Mouse (Mus musculus) 416B (cell line): ENCODE measurements around the gene Foxn3.
"Not testable (repeated sequence)": the region's sequence is repeated elsewhere in the genome, so short reads cannot be mapped to it uniquely, and the experiment has no call there.

ENCODE experiments used
- DNase-seq: peaks from one replicate; pipeline ENCODE4 v3.0.0; 2011; ENCODE audit warnings: low read depth

The Foxn3 gene

DNA sequence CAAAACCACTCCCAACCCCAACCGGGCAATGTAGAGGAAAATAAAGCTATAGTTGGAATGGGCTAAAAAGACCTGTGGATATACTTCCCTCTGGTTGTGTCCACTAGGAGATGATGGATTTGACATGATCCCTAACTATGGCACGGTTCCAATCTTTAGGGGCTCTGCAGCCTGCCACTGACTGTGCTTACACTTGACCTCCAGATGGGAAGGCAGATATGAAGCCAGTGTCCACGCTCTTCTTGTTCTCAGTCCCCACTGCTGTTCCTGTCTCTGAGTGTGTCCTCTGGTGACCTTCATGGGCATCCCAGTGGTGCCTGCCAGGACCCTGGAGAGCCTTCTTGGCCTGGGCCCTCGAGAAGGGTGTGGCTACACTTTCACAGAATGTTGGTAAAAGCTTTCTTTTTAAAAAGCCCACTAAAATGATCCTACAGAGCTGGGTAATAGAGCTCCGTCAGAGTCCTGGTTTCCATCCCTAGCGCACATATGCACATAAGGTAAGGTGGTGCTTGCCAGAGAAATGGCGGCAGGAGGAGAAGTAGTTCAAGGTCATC is 346.2 kb downstream of the Foxn3 start:
- DNase-seq = no peak

DNA sequence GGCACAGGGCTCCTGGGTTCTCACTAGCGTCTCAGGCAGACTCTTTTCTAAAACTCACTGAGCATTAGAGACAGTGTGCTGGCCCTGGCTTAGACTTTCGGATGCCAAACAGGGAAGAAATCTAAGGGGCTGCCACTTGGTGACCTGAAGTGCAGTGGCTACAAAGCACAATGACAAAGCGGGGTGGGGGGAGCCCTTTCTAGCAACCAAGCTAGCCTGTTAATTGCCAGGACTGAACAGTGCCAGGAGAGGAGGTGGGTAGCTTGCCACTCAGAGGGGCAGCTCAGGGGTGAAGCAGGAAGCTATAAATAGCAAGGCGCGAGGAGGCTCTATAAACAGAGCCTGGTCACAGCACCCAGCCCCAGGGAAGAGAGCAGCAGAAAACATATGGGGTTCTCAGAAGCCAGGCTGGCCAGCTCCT is 347.0 kb downstream of the Foxn3 start:
- DNase-seq = no peak

DNA sequence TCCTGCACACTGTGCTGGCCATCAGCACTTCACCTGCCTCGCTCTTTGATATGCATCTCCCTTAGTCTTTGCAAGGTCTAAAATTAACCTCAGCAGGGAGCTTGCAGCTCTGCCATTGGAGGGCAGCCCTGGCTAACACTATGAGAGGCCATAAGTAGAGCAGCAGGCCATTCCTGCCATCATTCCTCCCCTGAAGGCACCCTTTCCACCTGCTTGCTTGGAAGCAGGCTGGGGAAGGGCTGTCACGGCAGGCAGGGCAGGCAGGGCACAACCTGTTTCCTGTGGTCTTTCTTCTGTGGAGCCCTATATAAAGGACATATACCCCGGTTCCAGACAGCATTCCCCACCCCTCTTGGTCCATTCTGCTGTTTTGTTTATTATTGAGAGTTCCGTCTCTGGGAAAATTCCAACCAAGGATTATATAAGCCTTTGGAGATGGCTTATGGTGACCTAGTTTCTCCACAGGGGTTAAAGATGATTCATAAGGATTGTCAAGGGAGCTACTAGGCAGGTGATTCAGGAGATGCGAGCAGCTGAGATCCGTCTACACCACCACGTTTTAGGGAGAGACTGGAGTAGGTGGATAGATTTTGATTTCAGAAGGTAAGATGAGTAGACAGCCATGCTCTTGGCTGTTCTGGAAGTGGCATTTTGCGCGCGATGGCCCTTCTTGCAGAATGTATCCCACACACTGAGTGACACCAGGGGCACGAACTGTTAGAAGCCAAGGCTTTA is 347.7 kb downstream of the Foxn3 start:
- DNase-seq = no peak

DNA sequence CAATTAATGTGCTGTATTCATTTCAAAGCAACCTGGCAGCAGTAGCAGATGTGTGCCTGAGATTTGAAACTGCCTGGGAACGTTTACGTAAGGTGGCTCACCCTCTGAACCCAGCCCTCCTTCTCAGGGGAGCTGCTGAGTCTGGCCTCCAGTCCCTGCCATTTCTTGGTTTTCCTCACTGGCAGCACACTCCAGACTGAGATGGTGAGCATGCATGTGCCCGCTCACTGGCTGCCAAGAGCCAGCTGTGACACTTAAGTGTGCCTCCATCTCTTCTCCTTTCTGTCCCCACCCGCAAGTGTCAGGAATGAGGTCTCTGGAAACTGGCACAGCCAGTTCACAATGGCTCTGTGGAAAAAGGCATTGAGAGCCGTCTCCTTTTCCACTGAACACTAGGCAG is 349.3 kb downstream of the Foxn3 start:
- DNase-seq = no peak

GRCm38 (mm10) chr12:99213218-99213617 is 350.2 kb downstream of the Foxn3 start:
- no peak for DNase-seq

DNA sequence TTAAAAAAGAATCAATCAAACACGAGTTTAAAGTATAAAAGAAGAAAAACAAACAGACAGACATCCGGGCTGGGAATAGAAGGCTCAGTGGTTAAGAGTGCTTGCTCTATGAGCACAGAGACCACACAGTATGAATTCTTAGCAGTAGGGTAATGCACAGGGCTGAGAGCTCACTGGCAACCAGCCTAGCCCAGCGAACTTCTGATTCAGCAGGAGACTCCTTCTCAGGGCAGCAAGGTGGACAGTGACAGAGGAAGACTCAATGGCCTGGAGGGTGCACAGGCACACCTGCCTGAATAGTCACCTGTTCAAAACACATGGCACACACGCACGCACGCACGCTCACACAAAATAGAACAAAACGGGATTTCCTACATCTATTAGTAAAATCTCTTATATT is 353.6 kb downstream of the Foxn3 start:
- no peak for DNase-seq

GRCm38 (mm10) chr12:99208251-99208650 is 355.1 kb downstream of the Foxn3 start:
- no peak for DNase-seq

DNA sequence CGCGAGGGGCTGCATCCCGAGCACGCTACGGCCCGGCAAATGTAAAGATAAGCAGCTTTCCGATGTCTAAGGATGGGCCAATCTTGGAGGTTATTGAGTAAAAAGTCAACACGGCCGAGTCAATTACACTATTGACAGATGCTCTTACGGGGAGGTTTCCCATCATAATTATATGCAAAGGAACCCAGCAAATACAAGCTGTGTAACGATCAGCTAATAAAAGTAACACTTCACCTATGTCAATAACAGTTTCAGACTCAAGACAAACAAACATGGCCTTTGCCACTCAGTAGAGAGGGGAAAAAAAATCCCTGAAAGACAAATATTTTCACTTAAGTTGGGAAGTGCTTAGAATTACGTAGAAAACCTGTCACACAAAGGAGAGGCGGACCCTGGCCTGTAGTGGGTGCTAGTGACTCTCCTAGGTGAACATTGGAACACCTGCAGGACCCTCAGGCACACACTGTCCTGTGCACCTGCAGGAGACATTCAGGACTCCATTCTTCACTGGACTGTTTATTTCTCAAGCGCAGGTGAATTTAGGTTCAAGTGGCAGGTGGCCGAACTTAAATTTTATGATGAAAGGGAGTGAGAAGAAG is 356.3 kb downstream of the Foxn3 start:
- no peak for DNase-seq

DNA sequence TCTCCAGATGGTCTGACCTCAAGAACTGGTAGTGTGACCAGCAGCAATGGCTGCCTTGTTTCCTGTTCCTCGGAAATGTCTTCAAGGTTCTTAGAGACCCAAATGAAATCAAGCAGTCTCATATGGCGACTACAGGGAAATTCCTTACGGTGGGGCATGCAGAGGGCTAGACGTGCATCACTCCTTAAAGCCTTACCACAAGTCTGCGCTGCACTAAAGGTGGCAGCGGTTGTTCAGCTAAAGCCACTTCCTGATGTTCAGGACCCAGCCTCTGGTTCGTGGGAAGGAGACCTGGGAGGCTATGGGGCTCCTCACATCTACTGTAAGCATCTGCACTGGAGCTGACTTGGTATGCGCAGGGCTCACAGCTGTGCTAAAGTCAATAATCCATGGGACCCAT is 357.6 kb downstream of the Foxn3 start:
- peak; percentile 61 for DNase-seq

DNA sequence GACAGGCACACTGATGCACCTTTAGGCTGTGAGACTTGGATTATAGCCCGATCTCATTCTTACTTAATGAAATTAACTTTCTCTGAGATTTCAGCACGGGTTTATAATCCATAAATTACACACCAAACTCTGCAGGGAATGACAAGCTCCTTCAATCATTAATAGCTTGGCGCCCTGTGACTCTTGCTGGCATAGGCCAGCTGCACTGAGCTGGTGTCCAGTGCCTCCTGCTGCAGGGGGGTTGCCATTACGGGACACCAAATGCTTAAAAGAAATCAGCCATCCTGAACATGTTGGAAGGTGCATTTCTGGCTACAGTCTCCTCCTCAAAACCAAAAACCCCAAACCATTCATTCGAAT is 364.3 kb downstream of the Foxn3 start:
- no peak for DNase-seq

DNA sequence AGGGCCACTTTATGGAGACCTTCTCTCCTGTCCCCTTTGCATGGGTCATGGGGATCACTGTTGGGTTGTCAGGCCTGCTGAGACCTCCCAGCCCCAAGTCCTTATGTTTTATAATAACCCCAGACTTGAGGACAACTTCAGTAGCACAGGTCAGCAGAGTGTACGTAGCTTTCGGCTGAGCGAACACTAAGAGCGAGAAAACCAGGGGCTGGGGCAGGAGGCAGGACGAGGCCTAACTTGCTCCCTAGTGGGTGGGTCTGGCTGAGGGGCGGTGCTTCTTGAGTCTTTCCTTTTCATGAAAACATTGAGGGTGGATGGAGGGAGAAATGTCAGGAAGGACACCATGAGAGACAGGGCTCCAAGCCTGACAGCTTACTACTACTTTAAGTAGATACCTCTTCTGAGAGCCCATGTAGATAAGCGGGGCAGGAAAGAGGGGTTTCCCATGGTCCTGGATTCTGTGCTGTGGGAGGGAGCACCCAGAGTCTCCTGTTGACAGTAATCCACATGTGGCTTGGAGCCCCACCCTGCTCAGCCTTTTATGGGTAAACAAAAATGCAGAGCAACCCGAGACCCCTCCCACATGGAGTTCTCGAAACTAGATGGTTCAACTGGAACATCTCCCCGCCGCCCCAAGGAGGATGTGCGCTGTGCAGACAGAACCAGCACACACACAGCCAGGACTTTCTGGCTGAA is 364.8 kb downstream of the Foxn3 start:
- no peak for DNase-seq

- DNase-seq = no peak
Measured at GRCm38 (mm10) chr12:99197031-99197430, 366.4 kb downstream of the Foxn3 start.

DNA sequence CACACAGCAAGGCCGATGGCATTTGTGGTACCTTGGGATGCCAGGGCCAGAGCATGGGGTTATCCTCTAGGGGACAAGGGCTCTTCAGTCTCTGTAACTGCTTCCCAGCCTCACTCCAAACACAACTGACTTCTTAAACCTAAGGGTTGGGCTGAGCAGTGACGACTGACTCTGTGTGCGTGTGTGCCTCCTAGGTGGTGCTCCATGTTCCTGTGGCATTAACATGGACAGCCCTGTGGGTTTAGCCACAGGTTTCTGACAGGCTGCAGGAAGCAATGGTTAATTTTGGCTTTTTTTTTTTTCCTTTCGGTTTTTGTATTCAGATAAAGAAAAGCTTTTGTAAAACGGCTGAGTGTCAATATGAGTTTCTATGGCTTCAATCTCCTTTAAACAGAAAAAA is 367.7 kb downstream of the Foxn3 start:
- peak; percentile 39 for DNase-seq

DNA sequence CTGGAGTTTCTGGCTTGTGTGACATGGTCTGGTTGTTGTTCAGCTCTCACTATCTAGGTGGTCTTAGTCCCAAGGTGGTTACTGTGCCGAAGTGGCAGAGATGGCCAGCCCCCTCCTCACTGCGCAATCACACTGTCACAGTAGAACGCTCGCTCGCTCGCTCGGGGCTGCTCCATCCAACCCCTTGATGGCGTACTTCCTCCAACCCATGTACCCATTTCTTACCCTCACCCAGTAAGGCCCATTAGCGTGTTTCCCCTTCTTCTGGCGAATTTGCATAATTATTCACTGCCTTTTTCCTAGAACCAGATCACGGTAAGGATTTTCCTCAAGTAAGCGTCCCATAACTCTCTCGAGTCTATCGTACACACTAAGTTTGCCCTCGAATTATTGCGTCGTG is 369.3 kb downstream of the Foxn3 start:
- DNase-seq = not testable (repeated sequence)

DNA sequence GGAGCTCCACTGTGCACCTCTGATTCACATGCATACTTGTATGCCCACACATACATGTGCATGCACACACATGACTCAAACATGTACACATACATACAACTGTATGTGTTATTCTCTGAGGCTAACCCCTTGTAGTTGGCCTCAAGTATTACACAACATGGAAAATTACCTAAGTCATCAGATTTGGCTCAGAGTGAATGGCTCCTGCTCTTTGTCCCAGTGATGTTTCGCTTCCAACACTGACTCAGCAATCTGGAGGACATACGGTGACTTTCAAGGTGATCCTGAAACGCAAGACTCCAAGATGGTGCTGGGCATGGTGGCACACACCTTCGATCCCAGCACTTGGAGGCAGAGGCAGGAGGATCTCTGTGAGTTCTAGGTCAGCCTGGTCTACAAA is 375.7 kb downstream of the Foxn3 start:
- DNase-seq = peak; percentile 9

DNA sequence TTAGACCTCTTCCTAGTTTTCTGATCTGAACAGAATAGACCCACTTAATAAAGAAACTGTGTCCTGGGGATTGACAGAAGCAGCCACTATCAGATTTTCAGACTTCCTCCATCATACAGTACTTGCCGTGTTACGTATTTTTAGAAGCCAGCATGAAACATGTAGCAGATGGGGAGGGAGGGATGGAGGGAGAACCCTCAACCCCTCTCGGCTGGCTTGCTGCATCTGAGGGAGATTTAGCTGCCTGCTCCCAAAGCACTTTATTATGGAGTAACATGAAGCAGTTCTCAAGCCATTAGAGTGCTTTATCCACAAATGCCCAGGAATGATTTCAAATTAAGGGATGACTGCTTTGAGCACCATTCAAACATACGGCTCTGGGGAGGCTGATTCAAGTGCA is 377.1 kb downstream of the Foxn3 start:
- no peak for DNase-seq

DNA sequence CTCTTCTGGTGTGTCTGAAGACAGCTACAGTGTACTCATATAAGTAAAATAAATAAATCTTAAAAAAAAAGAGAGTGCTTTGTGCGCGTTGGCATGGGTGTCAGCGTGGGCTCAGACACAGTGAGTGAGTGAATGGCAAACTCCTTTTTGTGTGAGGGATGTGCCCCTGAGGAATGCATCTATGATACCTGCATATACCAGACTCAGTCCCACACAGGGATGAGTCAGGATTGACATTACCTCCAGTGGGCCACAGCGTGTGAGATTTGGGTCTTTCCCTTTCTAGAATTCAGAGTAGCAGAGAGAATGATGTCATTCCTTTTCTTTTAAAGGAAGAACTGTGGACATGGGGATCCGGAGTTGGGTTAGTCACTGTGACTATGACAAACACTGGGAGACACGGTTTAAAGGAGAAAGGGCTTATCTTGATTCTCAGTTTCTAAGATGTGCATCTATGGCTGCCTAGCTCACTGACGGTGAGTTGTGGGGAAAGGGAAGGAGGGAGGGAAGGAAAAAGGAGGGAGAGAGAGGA is 380.1 kb downstream of the Foxn3 start:
- no peak for DNase-seq

DNA sequence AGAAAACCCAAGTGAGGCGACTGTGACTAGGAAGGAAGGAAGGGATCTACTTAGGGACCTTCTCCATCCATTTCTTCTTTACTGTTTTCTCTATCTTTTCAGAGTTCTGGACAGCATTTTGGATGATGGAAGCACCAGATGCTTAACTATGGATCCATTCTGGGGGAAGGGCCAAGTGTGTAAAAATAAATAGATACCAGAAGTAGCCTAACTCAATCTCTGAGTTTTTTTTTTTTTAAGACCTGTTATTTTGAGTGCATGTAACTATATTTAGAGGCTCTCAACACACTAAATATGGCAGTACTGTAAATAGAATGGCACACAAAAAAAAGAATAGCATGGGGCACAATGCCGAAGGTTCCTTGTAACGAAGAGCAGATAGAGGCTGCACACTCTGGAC is 381.0 kb downstream of the Foxn3 start:
- DNase-seq = no peak

- DNase-seq = no peak
Measured at GRCm38 (mm10) chr12:99180234-99180824, 383.1 kb downstream of the Foxn3 start.

DNA sequence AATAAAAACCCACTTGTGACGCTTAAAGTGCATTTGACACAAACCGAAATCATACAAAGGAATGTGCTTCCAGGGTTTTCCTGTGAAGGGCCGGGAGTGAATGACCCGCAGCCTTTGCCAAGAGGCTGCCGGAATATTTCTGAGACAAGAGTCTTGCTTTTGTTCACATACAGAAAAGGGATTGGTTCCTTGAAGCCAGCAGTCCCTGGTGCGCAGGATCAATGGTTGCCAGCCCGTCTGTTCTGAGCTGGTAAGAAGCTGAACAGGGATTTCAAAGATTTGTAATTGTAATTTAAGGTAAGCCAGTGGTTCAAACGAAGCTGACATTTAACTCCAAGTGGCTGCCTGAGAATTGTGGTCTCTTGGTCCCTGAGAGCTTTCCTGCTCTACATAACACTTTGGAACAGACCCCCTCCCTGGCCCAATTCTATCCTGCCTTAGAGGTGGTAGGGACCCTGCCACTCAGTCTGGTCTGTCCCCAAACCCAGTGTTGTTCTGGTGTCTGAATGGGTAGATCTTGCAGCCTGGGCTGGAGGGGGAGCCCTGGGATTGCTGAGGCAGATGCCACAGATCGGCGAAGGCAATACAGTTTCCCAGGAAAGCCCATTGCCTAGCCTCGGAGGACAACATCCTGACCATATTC is 388.3 kb downstream of the Foxn3 start:
- no peak for DNase-seq

DNA sequence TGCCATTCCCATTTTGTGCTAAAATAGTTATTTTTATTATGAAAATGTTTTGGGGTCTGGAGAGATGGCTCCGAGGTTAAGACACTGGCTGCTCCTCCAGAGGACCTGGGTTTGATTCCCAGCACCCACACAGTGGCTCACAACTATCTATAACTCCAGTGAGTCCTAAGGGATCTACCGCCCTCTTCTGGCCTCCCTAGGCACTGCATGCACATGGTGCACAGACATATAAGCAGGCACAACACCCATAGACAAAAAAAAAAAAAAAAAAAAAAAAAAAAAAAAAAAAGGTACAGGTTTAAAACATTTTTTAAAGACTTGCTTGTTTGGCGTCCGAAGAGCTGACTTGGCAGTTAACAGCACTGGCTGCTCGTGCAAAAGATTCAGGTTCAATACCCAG is 391.2 kb downstream of the Foxn3 start:
- no peak for DNase-seq

DNA sequence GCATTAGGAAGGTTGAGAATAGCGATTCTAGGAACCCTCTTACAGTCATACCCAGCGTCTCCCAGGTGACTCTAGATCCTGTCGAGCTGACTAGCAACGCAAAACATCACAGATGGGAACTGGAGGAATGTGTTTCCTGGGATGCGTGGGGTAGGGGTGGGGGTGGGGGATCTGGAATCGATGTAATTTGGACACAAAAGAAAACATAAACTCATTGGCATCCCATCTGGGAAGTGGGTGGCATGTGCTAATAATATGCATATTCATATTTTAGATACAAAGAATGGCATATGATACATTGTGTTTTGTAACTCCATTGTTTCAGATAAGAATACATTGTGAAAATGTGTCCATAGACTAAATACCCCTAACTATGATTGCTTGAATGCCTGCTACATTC is 393.5 kb downstream of the Foxn3 start:
- no peak for DNase-seq
